Mouse (Mus musculus) colon, adult 2 months (tissue): ENCODE data around the gene Map1s. TPM values are rescaled to one million over a fixed set of nuclear protein-coding genes. Genes with fewer than 3 reads are reported as not detected.

Experiments
- polyA plus RNA-seq: library from polyadenylated mRNA; depleted of rRNA; stranded (reverse); fragments of >200 nt; gene quantifications from 2 replicates; pipeline ENCODE4 v1.2.3, GENCODE M21; 2012; rRNA removed

Map1s gene
- polyA plus RNA-seq: 36.4 and 41.9 TPM in 2 replicates

GRCm38 (mm10) chr8:70905831-70906736 is at the start of gene Map1s:
Map1s (plus strand) TSS chr8:70905932.

GRCm38 (mm10) chr8:70862824-70863641 is 42.7 kb upstream of the Map1s start, which contains the start of gene Kcnn1:
Kcnn1 (minus strand) TSS chr8:70863258.

GRCm38 (mm10) chr8:70873364-70873985 is 32.3 kb upstream of the Map1s start, which contains the start of gene Ccdc124:
Ccdc124 (minus strand) TSS chr8:70873935.

GRCm38 (mm10) chr8:70892022-70892895 is 13.5 kb upstream of the Map1s start, which contains the start of gene Slc5a5:
Slc5a5 (minus strand) TSS chr8:70892757.

GRCm38 (mm10) chr8:70897021-70897680 is 8.6 kb upstream of the Map1s start, which contains the start of gene Rpl18a:
Rpl18a (minus strand) TSS chr8:70897412.

Other genes starting within 250 kb of the Map1s start
- 57.3 and 63.9 TPM in 2 replicates for gene Pgpep1, start 245.5 kb upstream of the Map1s start, polyA plus RNA-seq
- gene Lsm4, start 232.7 kb upstream of the Map1s start, polyA plus RNA-seq: 119 and 132 TPM in 2 replicates
- gene Jund, start 207.0 kb upstream of the Map1s start, polyA plus RNA-seq: 1,330 and 1,620 TPM in 2 replicates
- 0.02 TPM in 1 of 2 replicates, not detected in the other for gene Iqcn, start 202.5 kb upstream of the Map1s start, polyA plus RNA-seq
- gene Gm3336, start 187.4 kb upstream of the Map1s start, polyA plus RNA-seq: 112 and 176 TPM in 2 replicates
- gene Pde4c, start 182.2 kb upstream of the Map1s start, polyA plus RNA-seq: 3.6 and 6.5 TPM in 2 replicates
- 30.4 and 40.0 TPM in 2 replicates for gene Rab3a, start 151.3 kb upstream of the Map1s start, polyA plus RNA-seq
- 180 and 188 TPM in 2 replicates for gene Mpv17l2, start 145.0 kb upstream of the Map1s start, polyA plus RNA-seq
- gene Pik3r2, start 129.2 kb upstream of the Map1s start, polyA plus RNA-seq: 187 and 190 TPM in 2 replicates
- 48.4 and 51.8 TPM in 2 replicates for gene Mast3, start 100.9 kb upstream of the Map1s start, polyA plus RNA-seq
- gene Il12rb1, start 97.5 kb upstream of the Map1s start, polyA plus RNA-seq: 0.54 and 0.99 TPM in 2 replicates
- 72.5 and 86.1 TPM in 2 replicates for gene Arrdc2, start 66.2 kb upstream of the Map1s start, polyA plus RNA-seq
- gene Kcnn1, start 42.7 kb upstream of the Map1s start, polyA plus RNA-seq: 4.9 and 5.2 TPM in 2 replicates
- gene Ccdc124, start 32.0 kb upstream of the Map1s start, polyA plus RNA-seq: 60.1 and 69.5 TPM in 2 replicates
- 0.98 and 1.3 TPM in 2 replicates for gene Slc5a5, start 13.2 kb upstream of the Map1s start, polyA plus RNA-seq
- gene Rpl18a, start 8.5 kb upstream of the Map1s start, polyA plus RNA-seq: 6,304 and 7,565 TPM in 2 replicates